8 mouse cellular contexts compared by ENCODE assay signal in the genomic region with DNA sequence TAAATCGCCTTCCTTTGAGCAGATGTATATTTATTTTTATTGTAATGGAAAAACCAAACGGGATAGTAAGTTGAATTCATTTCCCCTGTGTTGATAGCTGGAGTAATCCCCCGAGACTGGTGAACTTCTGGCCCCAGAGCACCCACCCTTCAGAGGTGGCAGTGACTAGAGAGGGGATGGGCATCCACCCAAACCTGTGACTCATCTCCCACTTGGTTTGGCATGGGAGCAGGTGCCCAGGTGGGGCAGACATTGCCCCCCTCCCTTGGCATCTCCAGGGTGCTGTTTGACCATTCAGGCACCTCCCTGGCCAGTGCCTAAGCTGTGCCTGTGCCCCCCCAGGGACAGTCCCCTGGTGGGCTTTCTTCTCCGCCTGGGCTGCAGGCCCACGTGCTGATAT. TPM values are rescaled to one million over a fixed set of nuclear protein-coding genes. Genes with fewer than 3 reads are reported as not detected.
DNase-seq lines count a peak whose midpoint lies in the region; ATAC-seq and TF ChIP-seq lines count a peak whose summit lies in the region.

No protein-coding gene starts in this region.

- no peak for DNase-seq in intestine, embryonic 14.5 days (ENCODE audit: low spot score)
- DNase-seq in cerebellum, adult 11-12 months: peak; percentile 80
- DNase-seq in forebrain, embryonic 14.5 days (ENCODE audit: low spot score): no peak
- no peak for DNase-seq in frontal cortex, adult 2 months (ENCODE audit: extremely low spot score in 1 of 2, low spot score in 1 of 2)
- DNase-seq in urinary bladder, adult 18-20 months (ENCODE audit: low spot score in 2 of 2): no peak

- H3K4me3 ChIP-seq in intestine, embryonic 14.5 days (ENCODE audit: low read depth, low read length): peak overlapping the region; percentile 96; the same call in 1 of the 2 replicates
- H3K4me3 ChIP-seq in intestine, postnatal 0 days (ENCODE audit: low read depth, low read length): no peak overlapping the region
- peak overlapping the region; percentile 96 for H3K4me3 ChIP-seq in forebrain, embryonic 14.5 days (ENCODE audit: low read depth, low read length)
- no peak overlapping the region for H3K4me3 ChIP-seq in liver, embryonic 15.5 days (replicated peaks)

- TF ChIP-seq CTCF in intestine, postnatal 0 days (IDR thresholded peaks at IDR 0.05; ENCODE audit: low read depth): no peak

- H3K9me3 ChIP-seq in intestine, embryonic 14.5 days (ENCODE audit: control insufficient read depth, low read length): no peaks in the 10 kb centered on the region
- no peaks in the 10 kb centered on the region for H3K9me3 ChIP-seq in intestine, postnatal 0 days (ENCODE audit: control insufficient read depth)
- no peaks in the 10 kb centered on the region for H3K9me3 ChIP-seq in forebrain, embryonic 14.5 days (replicated peaks; ENCODE audit: control insufficient read depth, low read length)
- H3K9me3 ChIP-seq in liver, embryonic 15.5 days (replicated peaks): no peaks in the 10 kb centered on the region

- no peak overlapping the region for H3K27ac ChIP-seq in intestine, embryonic 14.5 days (ENCODE audit: low read depth)
- H3K27ac ChIP-seq in intestine, postnatal 0 days (ENCODE audit: low read depth, low read length): no peak overlapping the region
- H3K27ac ChIP-seq in forebrain, embryonic 14.5 days (ENCODE audit: low read depth, low read length): no peak overlapping the region
- no peak overlapping the region for H3K27ac ChIP-seq in liver, embryonic 15.5 days (replicated peaks)

- H3K27me3 ChIP-seq in intestine, embryonic 14.5 days (replicated peaks; ENCODE audit: control insufficient read depth, insufficient read depth, low read length): peaks cover 11% of the 10 kb centered on the region
- H3K27me3 ChIP-seq in intestine, postnatal 0 days (replicated peaks; ENCODE audit: control insufficient read depth, insufficient read depth, low read length): no peaks in the 10 kb centered on the region
- H3K27me3 ChIP-seq in forebrain, embryonic 14.5 days (replicated peaks; ENCODE audit: control insufficient read depth, insufficient read depth, low read length): peaks cover 15% of the 10 kb centered on the region
- H3K27me3 ChIP-seq in liver, embryonic 15.5 days: peaks cover 53% of the 10 kb centered on the region

- 20% methylated on average over 5 of the region's 5 CpGs for WGBS in intestine, embryonic 14.5 days
- 45% methylated on average over 5 of the region's 5 CpGs for WGBS in intestine, postnatal 0 days
- 29% methylated on average over 5 of the region's 5 CpGs for WGBS in forebrain, embryonic 14.5 days
- 35% methylated on average over 5 of the region's 5 CpGs for WGBS in liver, embryonic 15.5 days (ENCODE audit: insufficient replicate concordance)

- peaks cover 55% of the 10 kb centered on the region for H3K4me1 ChIP-seq in intestine, embryonic 14.5 days (replicated peaks; ENCODE audit: control insufficient read depth, insufficient read depth, low read length)
- H3K4me1 ChIP-seq in intestine, postnatal 0 days (replicated peaks; ENCODE audit: control insufficient read depth, insufficient read depth, low read length): peaks cover 11% of the 10 kb centered on the region
- peaks cover 45% of the 10 kb centered on the region for H3K4me1 ChIP-seq in forebrain, embryonic 14.5 days (ENCODE audit: control insufficient read depth, insufficient read depth, low read length)
- peaks cover 66% of the 10 kb centered on the region for H3K4me1 ChIP-seq in liver, embryonic 15.5 days (replicated peaks)

- H3K36me3 ChIP-seq in intestine, embryonic 14.5 days (ENCODE audit: control insufficient read depth, insufficient read depth, low read length): no peaks in the 10 kb centered on the region
- no peaks in the 10 kb centered on the region for H3K36me3 ChIP-seq in intestine, postnatal 0 days (ENCODE audit: control insufficient read depth, insufficient read depth)
- 0 out of 2 replicates have a peak, but pooled peaks cover 3% of the 10 kb centered on the region for H3K36me3 ChIP-seq in forebrain, embryonic 14.5 days (ENCODE audit: control insufficient read depth, insufficient read depth, low read length)
- no peaks in the 10 kb centered on the region for H3K36me3 ChIP-seq in liver, embryonic 15.5 days (replicated peaks)

- no peak overlapping the region for H3K9ac ChIP-seq in intestine, embryonic 14.5 days (ENCODE audit: low read length)
- H3K9ac ChIP-seq in intestine, postnatal 0 days (ENCODE audit: low read depth, low read length): no peak overlapping the region
- peak overlapping the region; percentile 99; the same call in 1 of the 2 replicates for H3K9ac ChIP-seq in forebrain, embryonic 14.5 days (ENCODE audit: low read length)
- H3K9ac ChIP-seq in liver, embryonic 15.5 days: no peak overlapping the region

- peak overlapping the region; percentile 88 for H3K4me2 ChIP-seq in intestine, embryonic 14.5 days (ENCODE audit: low read length)
- no peak overlapping the region for H3K4me2 ChIP-seq in intestine, postnatal 0 days (replicated peaks; ENCODE audit: low read depth)
- H3K4me2 ChIP-seq in forebrain, embryonic 14.5 days (ENCODE audit: low read length): peak overlapping the region; percentile 95
- peak overlapping the region; percentile 92; the same call in 1 of the 2 replicates for H3K4me2 ChIP-seq in liver, embryonic 15.5 days

- no peak for ATAC-seq in intestine, embryonic 14.5 days (replicated peaks; ENCODE audit: low FRiP score, low TSS enrichment, low read depth)
- no peak for ATAC-seq in intestine, postnatal 0 days
- no peak for ATAC-seq in forebrain, embryonic 14.5 days
- ATAC-seq in liver, embryonic 15.5 days (ENCODE audit: insufficient read depth): no peak
- ATAC-seq in megakaryocyte progenitor cell, adult 5-6 weeks (replicated peaks; ENCODE audit: poor library complexity): no peak

RNA-seq across cellular contexts. Expression of a gene that starts 3.0 kb away (rescaled TPM):
- 7.3 and 8.1 TPM in 2 replicates for polyA plus RNA-seq in intestine, embryonic 14.5 days (2014; fragmentation: Nextera tagmentation; extraction: Ambion mirVana)
- 2.4 and 3.1 TPM in 2 replicates for polyA plus RNA-seq in intestine, postnatal 0 days (2015; fragmentation: Nextera tagmentation; extraction: Ambion mirVana)
- 8.6 and 12.2 TPM in 2 replicates for polyA plus RNA-seq in forebrain, embryonic 14.5 days (2014; fragmentation: Nextera tagmentation; extraction: Ambion mirVana)
- 1.1 and 1.3 TPM in 2 replicates for polyA plus RNA-seq in liver, embryonic 15.5 days (2015; fragmentation: Nextera tagmentation; extraction: Ambion mirVana)
- 4.1 and 5.3 TPM in 2 replicates for total RNA-seq in megakaryocyte progenitor cell, adult 5-6 weeks (2015)
- 0.81 and 3.8 TPM in 2 replicates for total RNA-seq in megakaryocyte progenitor cell, adult 5-6 weeks (2017)
- 28.5 and 28.6 TPM in 2 replicates for polyA plus RNA-seq in frontal cortex, adult 2 months (2012; rRNA removed)

RNA-seq across cellular contexts. Expression of a gene that starts 40.2 kb away (rescaled TPM):
- polyA plus RNA-seq in intestine, embryonic 14.5 days (2014; fragmentation: Nextera tagmentation; extraction: Ambion mirVana): 0.62 and 0.99 TPM in 2 replicates
- polyA plus RNA-seq in intestine, postnatal 0 days (2015; fragmentation: Nextera tagmentation; extraction: Ambion mirVana): 2.0 and 2.4 TPM in 2 replicates
- 0.23 TPM in 1 of 2 replicates, not detected in the other for polyA plus RNA-seq in forebrain, embryonic 14.5 days (2014; fragmentation: Nextera tagmentation; extraction: Ambion mirVana)
- polyA plus RNA-seq in liver, embryonic 15.5 days (2015; fragmentation: Nextera tagmentation; extraction: Ambion mirVana): 2.7 and 2.8 TPM in 2 replicates
- 3.2 and 3.4 TPM in 2 replicates for total RNA-seq in megakaryocyte progenitor cell, adult 5-6 weeks (2015)
- total RNA-seq in megakaryocyte progenitor cell, adult 5-6 weeks (2017): 2.5 and 3.0 TPM in 2 replicates
- polyA plus RNA-seq in frontal cortex, adult 2 months (2012; rRNA removed): 0.18 and 0.19 TPM in 2 replicates

Comparison
In these comparisons a context has a peak if more than half of its experiments do, and no peak if none do; other contexts are left out.
1. H3K4me3 ChIP-seq: peak in intestine, embryonic 14.5 days (single experiment) and forebrain, embryonic 14.5 days (single experiment); none in intestine, postnatal 0 days (single experiment) and liver, embryonic 15.5 days (single experiment).